In genomic region chr10:8740797-8741196, GRCm38 (mm10) we compare ENCODE assay signal across 14 mouse cellular contexts.
"Had no signal": no experiment of that assay in that cellular context is flagged by ENCODE, and none has a peak within 500 bp of the region (broad histone marks: within the 10 kb centered on the region; RNA-seq: fewer than 3 reads in every experiment).

No protein-coding gene starts in this region.

- H3K4me1 ChIP-seq: midbrain, embryonic 15.5 days; neural tube, embryonic 13.5 days; stomach, embryonic 15.5 days had no signal

- H3K27ac ChIP-seq: kidney, postnatal 0 days; midbrain, embryonic 15.5 days; neural tube, embryonic 13.5 days; stomach, embryonic 15.5 days had no signal

- ATAC-seq: lung, postnatal 0 days; midbrain, embryonic 15.5 days had no signal

- H3K9me3 ChIP-seq: midbrain, embryonic 15.5 days; neural tube, embryonic 13.5 days; stomach, embryonic 15.5 days had no signal

- DNase-seq: kidney, adult 11 months; kidney, adult 9 months; kidney, postnatal 36 days; lung, adult 2 months; lung, postnatal 36 days; retina, postnatal 1 day; thymus, adult 2 months; thymus, postnatal 25 days had no signal

- H3K4me2 ChIP-seq: midbrain, embryonic 11.5 days; midbrain, embryonic 15.5 days; neural tube, embryonic 13.5 days; stomach, embryonic 15.5 days had no signal

- H3K27me3 ChIP-seq: midbrain, embryonic 15.5 days; neural tube, embryonic 13.5 days; stomach, embryonic 15.5 days had no signal

- H3K4me3 ChIP-seq: midbrain, embryonic 15.5 days; neural tube, embryonic 13.5 days; stomach, embryonic 15.5 days had no signal

- H3K9ac ChIP-seq: midbrain, embryonic 15.5 days; neural tube, embryonic 13.5 days; stomach, embryonic 15.5 days had no signal
